Mouse (Mus musculus) megakaryocyte, embryonic 14.5 days (primary cell): ENCODE measurements around the gene Cd68. TPM values are rescaled to one million over a fixed set of nuclear protein-coding genes. Genes with fewer than 3 reads are reported as not detected.
"Not testable (repeated sequence)": the region's sequence is repeated elsewhere in the genome, so short reads cannot be mapped to it uniquely, and the experiment has no call there.

Source experiments
- H3K27me3 ChIP-seq: replicated peaks from 2 replicates; pipeline ENCODE3; 2012; ENCODE audit warnings: inconsistent platforms
- H3K36me3 ChIP-seq: replicated peaks from 2 replicates; pipeline ENCODE3; 2012; ENCODE audit warnings: low read length, inconsistent platforms, mixed read lengths
- H3K4me1 ChIP-seq: 2 replicates; pipeline ENCODE4 v1.6.1; 2012; ENCODE audit warnings: inconsistent platforms
- H3K4me3 ChIP-seq: replicated peaks from 2 replicates; pipeline ENCODE3; 2012; ENCODE audit warnings: moderate library complexity, mild to moderate bottlenecking, inconsistent platforms
- H3K9me3 ChIP-seq: 2 replicates; pipeline ENCODE4 v1.6.1; 2012; ENCODE audit warnings: inconsistent platforms
- FLI1 ChIP-seq: IDR thresholded peaks from 2 replicates; pipeline ENCODE4 v1.6.1; 2012; ENCODE audit warnings: low read length, inconsistent platforms, mixed read lengths
- GATA1 ChIP-seq: IDR thresholded peaks from 3 replicates; pipeline ENCODE4 v1.6.1; 2012; ENCODE audit warnings: mixed read lengths, low read length, inconsistent platforms, borderline replicate concordance
- polyA plus RNA-seq: library from polyadenylated mRNA; stranded (reverse); fragments of >175 nt; gene quantifications from 2 replicates; pipeline ENCODE4 v1.2.3, GENCODE M21; 2012; ENCODE audit warnings: low replicate concordance; ENCODE audit not compliant: insufficient read depth

The Cd68 gene
- polyA plus RNA-seq, 1 experiment = 128 TPM

DNA sequence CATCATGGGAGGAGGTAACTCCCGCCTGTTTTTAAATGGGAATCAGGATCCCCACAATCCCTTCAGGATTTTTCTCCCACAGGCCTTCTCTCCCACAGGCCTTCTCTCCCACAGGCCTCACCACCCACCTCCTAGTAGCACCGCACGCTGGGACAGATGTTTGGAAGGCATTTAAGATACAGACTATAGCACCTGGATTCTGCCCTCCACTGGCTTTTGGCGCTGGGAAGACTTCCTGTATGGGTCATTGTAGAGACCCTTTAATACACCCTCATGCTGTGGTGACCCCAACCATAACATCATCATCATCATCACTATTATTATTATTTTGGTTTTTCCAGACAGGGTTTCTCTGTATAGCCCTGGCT, 41.5 kb upstream of the Cd68 start:
- Histone ChIP-seq H3K27me3 (peaks cover 4% of the 10 kb centered on the region), H3K4me3 (no peak overlapping the region), H3K9me3 (no peaks in the 10 kb centered on the region), H3K4me1 (peaks cover 54% of the 10 kb centered on the region), H3K36me3 (no peaks in the 10 kb centered on the region)
- TF ChIP-seq FLI1 = no peak
- TF ChIP-seq GATA1 = no peak

GRCm38 (mm10) chr11:69706775-69707479, 41.0 kb upstream of the Cd68 start:
- Histone ChIP-seq H3K9me3 (no peaks in the 10 kb centered on the region), H3K4me1 (peaks cover 57% of the 10 kb centered on the region), H3K36me3 (no peaks in the 10 kb centered on the region), H3K27me3 (peaks cover 4% of the 10 kb centered on the region), H3K4me3 (no peak overlapping the region)
- TF ChIP-seq GATA1 (no peak), FLI1 (no peak)

- Histone ChIP-seq H3K9me3 (no peaks in the 10 kb centered on the region), H3K4me1 (peaks cover 48% of the 10 kb centered on the region), H3K27me3 (peaks cover 4% of the 10 kb centered on the region), H3K36me3 (no peaks in the 10 kb centered on the region), H3K4me3 (no peak overlapping the region)
- no peak for TF ChIP-seq FLI1
- TF ChIP-seq GATA1 = no peak
Measured at GRCm38 (mm10) chr11:69704613-69705010, 38.7 kb upstream of the Cd68 start.

DNA sequence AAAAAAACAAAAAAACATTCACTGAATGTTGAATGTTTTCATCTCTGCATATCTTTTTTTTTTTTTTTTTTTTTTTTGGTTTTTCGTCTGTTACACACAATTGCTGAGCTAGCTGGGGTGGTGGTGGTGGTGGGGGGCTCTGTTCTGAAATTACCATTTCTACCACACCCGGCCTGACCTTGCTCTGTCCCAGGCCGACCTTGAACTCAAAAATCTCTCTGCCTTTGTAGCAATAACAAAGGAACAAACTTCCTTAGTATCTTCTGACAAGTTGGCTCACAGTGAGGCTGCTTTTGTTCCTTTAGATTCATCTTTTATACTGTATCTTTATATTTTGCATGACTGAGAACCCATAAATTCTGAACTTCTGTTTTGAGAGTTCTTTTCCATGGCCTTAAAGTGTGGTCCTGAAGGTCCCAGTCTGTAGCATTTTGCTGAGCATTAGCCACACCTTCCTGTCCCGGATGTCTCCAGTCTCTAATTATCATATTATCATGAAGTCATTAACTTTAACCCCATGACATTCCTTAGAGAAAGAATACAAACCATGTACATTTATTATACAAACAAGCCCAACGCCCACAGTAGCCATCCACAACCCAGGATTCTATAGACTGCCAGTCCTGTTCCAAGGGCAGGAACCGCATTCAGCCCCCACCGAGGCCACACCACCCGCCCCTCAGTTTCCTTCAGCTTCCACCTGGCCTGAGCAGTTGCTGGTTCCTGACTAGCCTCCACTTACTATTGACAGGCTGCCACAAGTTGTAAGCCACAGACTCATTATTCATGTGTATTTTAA, 38.1 kb upstream of the Cd68 start:
- TF ChIP-seq GATA1 (no peak), FLI1 (no peak)
- Histone ChIP-seq H3K36me3 (no peaks in the 10 kb centered on the region), H3K9me3 (no peaks in the 10 kb centered on the region), H3K4me1 (peaks cover 44% of the 10 kb centered on the region), H3K4me3 (no peak overlapping the region), H3K27me3 (peaks cover 4% of the 10 kb centered on the region)

DNA sequence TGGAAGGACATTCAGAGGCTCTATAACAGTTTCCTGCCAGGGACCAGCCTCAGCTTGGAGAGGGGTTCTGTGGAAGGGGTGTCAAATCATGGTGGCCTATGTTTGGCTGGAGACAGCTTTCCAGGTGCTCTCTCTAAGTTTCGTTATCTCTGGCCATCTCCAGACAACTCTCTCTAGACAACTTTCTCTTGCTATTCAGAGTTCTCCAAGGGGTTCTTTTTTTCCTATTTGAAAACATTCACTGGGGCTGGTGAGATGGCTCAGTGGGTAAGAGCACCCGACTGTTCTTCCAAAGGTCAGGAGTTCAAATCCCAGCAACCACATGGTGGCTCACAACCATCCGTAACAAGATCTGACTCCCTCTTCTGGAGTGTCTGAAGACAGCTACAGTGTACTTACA, 37.4 kb upstream of the Cd68 start:
- H3K9me3 ChIP-seq, H3K4me3 ChIP-seq, H3K27me3 ChIP-seq, H3K36me3 ChIP-seq: not testable (repeated sequence)
- H3K4me1 ChIP-seq = peaks cover 39% of the 10 kb centered on the region

DNA sequence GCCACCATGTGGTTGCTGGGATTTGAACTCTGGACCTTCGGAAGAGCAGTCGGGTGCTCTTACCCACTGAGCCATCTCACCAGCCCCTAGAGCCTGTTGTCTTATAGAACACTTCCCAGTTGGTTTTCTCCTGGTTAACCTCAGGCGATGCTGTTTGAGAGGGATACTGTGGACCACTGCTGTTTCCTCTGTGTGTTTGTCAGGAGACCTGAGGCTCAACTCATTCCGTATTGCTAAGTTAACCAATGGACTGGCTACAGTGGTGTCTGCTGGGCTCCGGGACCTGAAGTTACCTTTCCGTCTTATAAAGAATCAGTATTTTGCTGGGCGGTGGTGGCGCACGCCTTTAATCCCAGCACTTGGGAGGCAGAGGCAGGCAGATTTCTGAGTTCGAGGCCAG, 36.9 kb upstream of the Cd68 start:
- not testable (repeated sequence) for H3K27me3 ChIP-seq, H3K4me3 ChIP-seq, H3K36me3 ChIP-seq, H3K9me3 ChIP-seq
- peaks cover 39% of the 10 kb centered on the region for H3K4me1 ChIP-seq

- H3K27me3 ChIP-seq = peaks cover 6% of the 10 kb centered on the region
- H3K36me3 ChIP-seq = no peaks in the 10 kb centered on the region
- no peak overlapping the region for H3K4me3 ChIP-seq
- TF ChIP-seq GATA1 (no peak), FLI1 (no peak)
- peaks cover 41% of the 10 kb centered on the region for H3K4me1 ChIP-seq
- H3K9me3 ChIP-seq = peaks cover 5% of the 10 kb centered on the region
Measured at GRCm38 (mm10) chr11:69699595-69699994, 33.6 kb upstream of the Cd68 start.

DNA sequence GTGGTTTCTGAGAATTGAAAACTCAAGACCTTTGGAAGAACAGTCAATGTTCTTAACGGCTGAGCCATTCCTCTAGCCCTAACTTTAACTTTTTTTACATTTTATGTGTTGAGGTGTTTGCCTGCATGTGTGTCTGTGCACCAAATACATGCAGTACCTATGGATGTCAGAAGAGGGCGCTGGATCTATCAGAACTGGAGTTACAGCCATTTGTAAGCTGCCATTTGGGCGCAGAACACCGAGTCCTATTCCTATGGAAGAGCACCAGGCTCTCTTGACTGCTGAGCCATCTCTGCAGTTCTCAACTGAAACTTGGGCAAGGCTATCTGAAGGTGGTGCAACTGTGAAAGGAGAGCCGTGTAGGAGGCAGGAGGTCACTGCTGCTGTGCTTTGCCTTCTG, 32.6 kb upstream of the Cd68 start:
- Histone ChIP-seq H3K4me3 (no peak overlapping the region), H3K9me3 (peaks cover 5% of the 10 kb centered on the region), H3K36me3 (no peaks in the 10 kb centered on the region), H3K4me1 (peaks cover 32% of the 10 kb centered on the region), H3K27me3 (peaks cover 6% of the 10 kb centered on the region)
- TF ChIP-seq GATA1 (no peak), FLI1 (no peak)

GRCm38 (mm10) chr11:69697396-69697795, 31.4 kb upstream of the Cd68 start:
- no peak for TF ChIP-seq FLI1
- TF ChIP-seq GATA1 = no peak
- Histone ChIP-seq H3K4me1 (peaks cover 42% of the 10 kb centered on the region), H3K27me3 (peaks cover 6% of the 10 kb centered on the region), H3K36me3 (no peaks in the 10 kb centered on the region), H3K4me3 (no peak overlapping the region), H3K9me3 (peaks cover 5% of the 10 kb centered on the region)

GRCm38 (mm10) chr11:69695361-69696181, 29.6 kb upstream of the Cd68 start, which contains the start of the genes Tnfsf12 and Tnfsfm13:
Gene Tnfsf12, minus strand, starts transcription at chr11:69695849.
Gene Tnfsfm13, minus strand, starts transcription at chr11:69696098.
- Histone ChIP-seq H3K4me3 (peak within 1 kb of the TSS; percentile 87), H3K4me1 (peaks cover 53% of the 10 kb centered on the region), H3K9me3 (peaks cover 5% of the 10 kb centered on the region), H3K36me3 (no peaks in the 10 kb centered on the region), H3K27me3 (peaks cover 6% of the 10 kb centered on the region)
- TF ChIP-seq FLI1 (no peak), GATA1 (no peak)
